Mouse (Mus musculus): ENCODE results near the gene Igfbp5.

GRCm38 (mm10) chr1:72868429-72869215, 6.1 kb downstream of the Igfbp5 start:
- TF ChIP-seq CHD2 (IDR thresholded peaks at IDR 0.05; ENCODE audit: low read depth, low read length) (no peak), ZNF384 (IDR thresholded peaks at IDR 0.05; ENCODE audit: low read depth, low read length) (no peak)

Data from ES-E14 (cell line).